Mouse (Mus musculus): ENCODE results near the gene Boc. TPM values are rescaled to one million over a fixed set of nuclear protein-coding genes. Genes with fewer than 3 reads are reported as not detected.
A peak's percentile ranks its signal among the peaks of the same experiment; 100 is the strongest.

Boc gene
- polyA plus RNA-seq, 1 experiment from 2014 or later, result 3.1 TPM

GRCm38 (mm10) chr16:44564359-44564758 is 5.7 kb upstream of the Boc start:
- H3K4me1 ChIP-seq (replicated peaks; ENCODE audit: control insufficient read depth, insufficient read depth, low read length), result no peaks in the 10 kb centered on the region
- 77% methylated on average over 8 of the region's 8 CpGs for WGBS
- H3K27me3 ChIP-seq (replicated peaks; ENCODE audit: control insufficient read depth, insufficient read depth, low read length), result no peaks in the 10 kb centered on the region
- H3K9me3 ChIP-seq (ENCODE audit: control insufficient read depth), result no peaks in the 10 kb centered on the region
- no peak overlapping the region for H3K4me2 ChIP-seq (replicated peaks; ENCODE audit: low read depth)
- no peak overlapping the region for H3K27ac ChIP-seq (ENCODE audit: low read depth, low read length)
- H3K9ac ChIP-seq (ENCODE audit: low read depth, low read length), result no peak overlapping the region
- H3K4me3 ChIP-seq (ENCODE audit: low read depth, low read length), result no peak overlapping the region
- no peak for ATAC-seq
- no peaks in the 10 kb centered on the region for H3K36me3 ChIP-seq (ENCODE audit: control insufficient read depth, insufficient read depth)
- no peak for TF ChIP-seq CTCF (IDR thresholded peaks at IDR 0.05; ENCODE audit: low read depth)

GRCm38 (mm10) chr16:44562061-44562460 is 3.4 kb upstream of the Boc start:
- ATAC-seq, result no peak
- no peak for TF ChIP-seq CTCF (IDR thresholded peaks at IDR 0.05; ENCODE audit: low read depth)
- Histone ChIP-seq H3K36me3 (ENCODE audit: control insufficient read depth, insufficient read depth) (no peaks in the 10 kb centered on the region), H3K4me3 (ENCODE audit: low read depth, low read length) (no peak overlapping the region), H3K9me3 (ENCODE audit: control insufficient read depth) (no peaks in the 10 kb centered on the region), H3K4me2 (replicated peaks; ENCODE audit: low read depth) (no peak overlapping the region), H3K27ac (ENCODE audit: low read depth, low read length) (no peak overlapping the region), H3K9ac (ENCODE audit: low read depth, low read length) (no peak overlapping the region), H3K27me3 (replicated peaks; ENCODE audit: control insufficient read depth, insufficient read depth, low read length) (no peaks in the 10 kb centered on the region), H3K4me1 (replicated peaks; ENCODE audit: control insufficient read depth, insufficient read depth, low read length) (no peaks in the 10 kb centered on the region)
- 78% methylated on average over 3 of the region's 3 CpGs for WGBS

GRCm38 (mm10) chr16:44560214-44560613 is 1.5 kb upstream of the Boc start:
- no peak overlapping the region for H3K27ac ChIP-seq (ENCODE audit: low read depth, low read length)
- H3K4me1 ChIP-seq (replicated peaks; ENCODE audit: control insufficient read depth, insufficient read depth, low read length), result no peaks in the 10 kb centered on the region
- no peak overlapping the region for H3K4me2 ChIP-seq (replicated peaks; ENCODE audit: low read depth)
- no peak overlapping the region for H3K4me3 ChIP-seq (ENCODE audit: low read depth, low read length)
- no peak overlapping the region for H3K9ac ChIP-seq (ENCODE audit: low read depth, low read length)
- no peaks in the 10 kb centered on the region for H3K36me3 ChIP-seq (ENCODE audit: control insufficient read depth, insufficient read depth)
- no peak for ATAC-seq
- TF ChIP-seq CTCF (IDR thresholded peaks at IDR 0.05; ENCODE audit: low read depth), result no peak
- H3K9me3 ChIP-seq (ENCODE audit: control insufficient read depth), result no peaks in the 10 kb centered on the region
- 69% methylated on average over 1 of the region's 1 CpGs for WGBS
- H3K27me3 ChIP-seq (replicated peaks; ENCODE audit: control insufficient read depth, insufficient read depth, low read length), result no peaks in the 10 kb centered on the region

- no peak for TF ChIP-seq CTCF (IDR thresholded peaks at IDR 0.05; ENCODE audit: low read depth)
- no peak overlapping the region for H3K9ac ChIP-seq (ENCODE audit: low read depth, low read length)
- H3K9me3 ChIP-seq (ENCODE audit: control insufficient read depth), result no peaks in the 10 kb centered on the region
- H3K4me3 ChIP-seq (ENCODE audit: low read depth, low read length), result peak overlapping the region; percentile 78; the same call in 1 of the 2 replicates
- no peak overlapping the region for H3K27ac ChIP-seq (ENCODE audit: low read depth, low read length)
- H3K4me1 ChIP-seq (replicated peaks; ENCODE audit: control insufficient read depth, insufficient read depth, low read length), result no peaks in the 10 kb centered on the region
- H3K27me3 ChIP-seq (replicated peaks; ENCODE audit: control insufficient read depth, insufficient read depth, low read length), result no peaks in the 10 kb centered on the region
- 41% methylated on average over 5 of the region's 5 CpGs for WGBS
- ATAC-seq, result no peak
- peak overlapping the region; percentile 96 for H3K4me2 ChIP-seq (replicated peaks; ENCODE audit: low read depth)
- no peaks in the 10 kb centered on the region for H3K36me3 ChIP-seq (ENCODE audit: control insufficient read depth, insufficient read depth)
Observed at GRCm38 (mm10) chr16:44559330-44559695, 616 bp upstream of the Boc start.

DNA sequence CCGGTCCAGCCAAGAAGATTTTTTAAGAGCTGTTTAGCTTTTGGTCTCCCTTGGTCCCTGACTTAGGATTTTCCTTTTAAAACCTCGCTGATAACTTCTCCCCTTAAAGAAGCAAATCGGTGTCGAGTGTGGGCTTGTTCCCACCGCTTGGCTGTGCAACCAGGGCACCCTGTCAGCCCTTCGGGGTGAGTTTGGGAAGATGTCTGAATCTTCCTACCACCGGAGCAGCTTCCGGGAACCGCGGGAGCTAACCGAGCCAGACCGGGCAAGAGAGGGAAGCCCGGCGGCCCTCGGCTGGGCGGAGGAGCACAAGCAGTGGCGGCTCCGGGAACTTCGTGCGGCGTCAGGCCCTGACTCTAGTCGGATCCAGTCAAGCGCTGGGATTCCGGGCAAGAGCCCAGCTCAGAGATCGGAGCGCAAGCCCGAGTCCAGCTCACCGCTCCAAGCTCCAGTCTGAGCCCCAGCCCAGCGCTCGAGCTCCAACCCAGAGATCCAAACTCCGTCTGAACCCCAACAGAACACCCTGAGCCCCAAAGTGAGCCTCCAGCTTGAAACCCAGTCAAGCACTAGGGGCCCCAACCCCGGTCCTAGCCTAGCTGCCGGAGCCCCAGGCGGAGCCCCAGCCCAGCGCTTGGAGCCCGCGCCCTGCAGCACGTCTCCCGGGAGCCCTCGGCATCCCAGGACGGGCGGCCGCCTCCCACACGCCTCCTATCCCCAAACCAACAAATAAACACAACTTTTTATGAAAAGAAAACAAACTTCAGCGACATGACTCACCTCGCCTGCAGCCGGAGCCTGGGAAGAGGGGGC is 831 bp downstream of the Boc start:
- Histone ChIP-seq H3K27ac (ENCODE audit: low read depth, low read length) (peak overlapping the region; percentile 73), H3K36me3 (ENCODE audit: control insufficient read depth, insufficient read depth) (no peaks in the 10 kb centered on the region), H3K27me3 (replicated peaks; ENCODE audit: control insufficient read depth, insufficient read depth, low read length) (no peaks in the 10 kb centered on the region), H3K4me1 (replicated peaks; ENCODE audit: control insufficient read depth, insufficient read depth, low read length) (no peaks in the 10 kb centered on the region), H3K4me2 (replicated peaks; ENCODE audit: low read depth) (peak overlapping the region; percentile 96), H3K9me3 (ENCODE audit: control insufficient read depth) (no peaks in the 10 kb centered on the region), H3K4me3 (ENCODE audit: low read depth, low read length) (peak overlapping the region; percentile 78), H3K9ac (ENCODE audit: low read depth, low read length) (peak overlapping the region; percentile 69)
- peak; percentile 27; the same call in 1 of the 2 replicates for TF ChIP-seq CTCF (IDR thresholded peaks at IDR 0.05; ENCODE audit: low read depth)
- peak; percentile 76 for ATAC-seq
- WGBS, result under 1% methylated on average over 47 of the region's 47 CpGs

GRCm38 (mm10) chr16:44557084-44557483 is 1.6 kb downstream of the Boc start:
- ATAC-seq, result no peak
- H3K9ac ChIP-seq (ENCODE audit: low read depth, low read length), result no peak overlapping the region
- H3K9me3 ChIP-seq (ENCODE audit: control insufficient read depth), result no peaks in the 10 kb centered on the region
- H3K27ac ChIP-seq (ENCODE audit: low read depth, low read length), result no peak overlapping the region
- peak overlapping the region; percentile 78 for H3K4me3 ChIP-seq (ENCODE audit: low read depth, low read length)
- H3K4me1 ChIP-seq (replicated peaks; ENCODE audit: control insufficient read depth, insufficient read depth, low read length), result no peaks in the 10 kb centered on the region
- peak overlapping the region; percentile 96 for H3K4me2 ChIP-seq (replicated peaks; ENCODE audit: low read depth)
- TF ChIP-seq CTCF (IDR thresholded peaks at IDR 0.05; ENCODE audit: low read depth), result no peak
- WGBS, result 69% methylated on average over 7 of the region's 7 CpGs
- no peaks in the 10 kb centered on the region for H3K36me3 ChIP-seq (ENCODE audit: control insufficient read depth, insufficient read depth)
- no peaks in the 10 kb centered on the region for H3K27me3 ChIP-seq (replicated peaks; ENCODE audit: control insufficient read depth, insufficient read depth, low read length)
